Mouse (Mus musculus) myocyte (in vitro differentiated cells): ENCODE results near the gene Gm10964. TPM values are rescaled to one million over a fixed set of nuclear protein-coding genes. Genes with fewer than 3 reads are reported as not detected.

Experiments
- H3K27me3 ChIP-seq: one replicate; pipeline ENCODE4 v1.6.1; 2011; ENCODE audit not compliant: control insufficient read depth, insufficient read depth, insufficient read length
- H3K36me3 ChIP-seq: one replicate; pipeline ENCODE4 v1.6.1; 2011; ENCODE audit not compliant: control insufficient read depth, insufficient read depth
- H3K4me2 ChIP-seq: one replicate; pipeline ENCODE4 v1.6.1; 2011; ENCODE audit warnings: low read depth, control low read depth
- H3K4me3 ChIP-seq: one replicate; pipeline ENCODE4 v1.5.1; 2011; ENCODE audit warnings: mild to moderate bottlenecking, control low read depth, moderate library complexity
- H3K79me2 ChIP-seq: one replicate; pipeline ENCODE4 v1.6.1; 2011; ENCODE audit not compliant: control insufficient read depth, insufficient read depth
- H3ac ChIP-seq: one replicate; pipeline ENCODE4 v1.6.1; 2011; ENCODE audit not compliant: control insufficient read depth, insufficient read length
- CEBPB ChIP-seq: IDR thresholded peaks from 2 replicates; pipeline ENCODE4 v1.6.1; 2011; ENCODE audit warnings: mild to moderate bottlenecking, moderate library complexity; ENCODE audit not compliant: poor library complexity, insufficient read depth, severe bottlenecking
- E2F4 ChIP-seq: IDR thresholded peaks from one replicate; pipeline ENCODE4 v1.6.1; 2011; ENCODE audit warnings: mild to moderate bottlenecking, control low read depth, moderate library complexity; ENCODE audit not compliant: insufficient read depth
- MAX ChIP-seq: IDR thresholded peaks from one replicate; pipeline ENCODE4 v1.6.1; 2011; ENCODE audit warnings: low read depth, mild to moderate bottlenecking, control low read depth
- MYOD1 ChIP-seq, 3 experiments: IDR thresholded peaks; one replicate each; pipeline ENCODE4 v1.6.1; 2011; ENCODE audit warnings: control low read depth in 2 of 3, low read depth in 2 of 3, mild to moderate bottlenecking in 2 of 3, moderate library complexity in 1 of 3; ENCODE audit not compliant: insufficient read length in 2 of 3, control insufficient read depth in 1 of 3
- MYOG ChIP-seq, 3 experiments: IDR thresholded peaks; one replicate each; pipeline ENCODE4 v1.6.1; 2011; ENCODE audit warnings: control low read depth in 2 of 3, low read depth in 2 of 3, mild to moderate bottlenecking in 2 of 3; ENCODE audit not compliant: insufficient read length in 2 of 3, control insufficient read depth in 1 of 3, insufficient read depth in 1 of 3
- POLR2A ChIP-seq: IDR thresholded peaks from one replicate; pipeline ENCODE4 v1.6.1; 2011; ENCODE audit warnings: low read depth, mild to moderate bottlenecking, control low read depth, moderate library complexity; ENCODE audit not compliant: insufficient read length
- POLR2AphosphoS2 ChIP-seq: IDR thresholded peaks from one replicate; pipeline ENCODE4 v1.6.1; 2011; ENCODE audit warnings: low read depth, control low read depth; ENCODE audit not compliant: insufficient read length
- REST ChIP-seq: IDR thresholded peaks from one replicate; pipeline ENCODE4 v1.6.1; 2011; ENCODE audit warnings: mild to moderate bottlenecking, control low read depth, moderate library complexity; ENCODE audit not compliant: insufficient read depth, insufficient read length
- SRF ChIP-seq: IDR thresholded peaks from one replicate; pipeline ENCODE4 v1.6.1; 2011; ENCODE audit warnings: low read depth; ENCODE audit not compliant: control insufficient read depth, insufficient read length
- TCF12 ChIP-seq: IDR thresholded peaks from one replicate; pipeline ENCODE4 v1.6.1; 2011; ENCODE audit warnings: mild to moderate bottlenecking, control low read depth; ENCODE audit not compliant: poor library complexity, insufficient read depth, severe bottlenecking
- TCF3 ChIP-seq: IDR thresholded peaks from one replicate; pipeline ENCODE4 v1.6.1; 2011; ENCODE audit warnings: low read depth, control low read depth; ENCODE audit not compliant: insufficient read length
- USF1 ChIP-seq: IDR thresholded peaks from one replicate; pipeline ENCODE4 v1.6.1; 2011; ENCODE audit warnings: low read depth, mild to moderate bottlenecking, control low read depth, moderate library complexity
- polyA plus RNA-seq: library from polyadenylated mRNA; unstranded; fragments of >200 nt; fragmentation: generic; extraction: Trizol; gene quantifications from one replicate; pipeline ENCODE4 v1.2.1, GENCODE M21; 2012; ENCODE audit warnings: missing spikeins

The Gm10964 gene
- polyA plus RNA-seq, 1 experiment: not detected

GRCm38 (mm10) chr3:103705426-103705825 is 33.7 kb upstream of the Gm10964 start:
- Histone ChIP-seq H3K4me3 (no peak overlapping the region), H3K27me3 (no peaks in the 10 kb centered on the region), H3ac (no peak overlapping the region), H3K79me2 (no peaks in the 10 kb centered on the region), H3K4me2 (no peak overlapping the region), H3K36me3 (no peaks in the 10 kb centered on the region)
- TF ChIP-seq TCF12 (no peak), CEBPB (no peak)

DNA sequence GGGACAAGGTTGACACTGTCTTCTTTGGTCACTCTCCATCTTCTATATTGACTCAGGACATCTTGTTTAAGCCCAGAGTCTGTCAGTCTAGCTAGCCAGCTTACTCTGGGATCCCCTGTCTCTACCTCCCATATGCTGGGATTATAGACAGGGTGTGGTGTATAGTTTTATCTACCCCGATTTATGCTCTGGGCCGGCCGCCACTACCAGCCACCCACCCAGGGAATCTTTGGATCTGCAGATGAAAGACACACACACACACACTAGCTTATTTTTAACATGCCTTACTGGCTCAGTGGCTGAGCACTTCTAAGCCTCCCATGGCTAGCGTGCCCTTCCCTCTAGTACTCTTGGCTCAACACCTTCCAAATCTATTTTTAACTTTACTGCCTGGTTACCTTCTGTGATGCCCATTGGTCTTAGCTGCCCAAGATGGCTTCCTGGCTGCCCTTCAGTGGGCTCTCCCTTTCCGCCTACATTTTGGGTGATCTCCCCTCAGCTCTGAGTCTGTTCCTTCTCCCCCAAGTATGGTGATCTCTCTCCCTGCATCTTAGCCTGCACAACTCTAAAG is 29.6 kb upstream of the Gm10964 start:
- Histone ChIP-seq H3K4me2 (no peak overlapping the region), H3K27me3 (no peaks in the 10 kb centered on the region), H3K79me2 (no peaks in the 10 kb centered on the region), H3K36me3 (no peaks in the 10 kb centered on the region), H3K4me3 (no peak overlapping the region), H3ac (no peak overlapping the region)
- no peak for TF ChIP-seq TCF3
- TF ChIP-seq TCF12: no peak
- TF ChIP-seq CEBPB: no peak
- no peak for TF ChIP-seq USF1
- no peak for TF ChIP-seq POLR2A
- TF ChIP-seq MYOD1 (IDR thresholded peaks at IDR 0.05; ENCODE audit: control insufficient read depth in 1 of 3, insufficient read length in 2 of 3, low read depth in 2 of 3): no peak
- no peak for TF ChIP-seq MYOG (IDR thresholded peaks at IDR 0.05; ENCODE audit: control insufficient read depth in 1 of 3, insufficient read depth in 1 of 3, insufficient read length in 2 of 3, low read depth in 2 of 3)
- no peak for TF ChIP-seq MAX
- no peak for TF ChIP-seq SRF
- TF ChIP-seq E2F4: no peak
- TF ChIP-seq POLR2AphosphoS2: no peak
- no peak for TF ChIP-seq REST

- Histone ChIP-seq H3K79me2 (no peaks in the 10 kb centered on the region), H3K36me3 (no peaks in the 10 kb centered on the region)
- TF ChIP-seq REST (peak; percentile 76), MAX (peak; percentile 29), CEBPB (no peak)
Observed at GRCm38 (mm10) chr3:103712196-103712595, 27.0 kb upstream of the Gm10964 start.

DNA sequence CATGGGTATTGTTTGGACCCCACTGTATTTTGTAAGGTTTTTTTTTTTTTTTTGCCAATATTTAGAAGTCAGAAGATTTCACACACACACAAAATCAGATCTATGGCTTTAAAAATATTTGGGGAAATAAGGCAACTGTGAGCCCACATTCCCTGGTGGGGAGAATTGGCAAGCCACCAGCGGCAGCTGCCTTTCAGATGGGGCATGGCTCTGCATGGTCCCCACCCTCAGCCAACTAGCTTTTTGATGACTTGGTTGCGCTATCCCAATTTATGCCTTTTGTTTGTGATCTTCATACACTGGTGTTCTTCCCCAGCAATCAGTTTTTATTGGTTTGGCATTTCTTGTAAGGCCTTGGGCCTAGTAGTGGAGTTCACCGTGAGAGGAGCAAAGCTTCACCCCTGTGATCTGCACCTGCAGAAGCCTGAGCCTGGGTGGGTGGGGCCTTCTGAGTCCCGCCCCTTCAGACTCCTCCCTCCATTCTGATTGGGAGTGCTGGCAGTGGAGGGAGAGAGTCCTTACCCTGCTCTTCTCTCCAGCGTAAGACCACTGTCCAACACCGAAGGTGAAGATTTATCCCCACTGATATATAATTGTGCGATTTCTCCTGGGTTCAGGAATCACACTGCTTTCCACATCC is 24.8 kb upstream of the Gm10964 start:
- H3K79me2 ChIP-seq: no peaks in the 10 kb centered on the region
- H3K4me3 ChIP-seq: no peak overlapping the region
- H3K4me2 ChIP-seq: no peak overlapping the region
- no peak overlapping the region for H3ac ChIP-seq
- peak in 1 of 3 experiments; percentile 18 for TF ChIP-seq MYOD1 (IDR thresholded peaks at IDR 0.05; ENCODE audit: control insufficient read depth in 1 of 3, insufficient read length in 2 of 3, low read depth in 2 of 3)
- TF ChIP-seq TCF3: no peak
- H3K36me3 ChIP-seq: no peaks in the 10 kb centered on the region
- H3K27me3 ChIP-seq: no peaks in the 10 kb centered on the region

More at GRCm38 (mm10) chr3:103712196-103712595, 27.0 kb upstream of the Gm10964 start:
- no peak overlapping the region for H3ac ChIP-seq
- no peak overlapping the region for H3K4me3 ChIP-seq
- no peaks in the 10 kb centered on the region for H3K27me3 ChIP-seq
- H3K4me2 ChIP-seq: no peak overlapping the region

DNA sequence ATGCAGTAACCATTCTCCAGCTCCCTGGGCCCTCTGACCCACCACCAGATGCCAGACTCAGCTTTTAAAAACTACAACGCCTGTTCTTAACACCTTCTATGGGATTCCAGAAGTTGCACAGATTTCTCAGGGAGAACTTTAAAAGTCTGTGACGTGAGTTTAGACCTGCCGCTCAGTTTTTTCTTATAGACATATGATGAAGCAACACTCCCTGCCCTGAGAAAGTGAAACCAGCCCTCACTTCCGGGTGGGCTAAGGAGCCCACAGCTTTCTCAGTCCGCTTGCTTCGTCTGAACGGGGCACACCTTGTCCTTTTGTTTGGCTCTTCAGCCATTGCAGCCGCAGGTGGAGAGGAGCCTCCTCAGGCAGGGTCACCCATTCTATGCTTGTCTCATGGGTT is 24.2 kb upstream of the Gm10964 start:
- no peak overlapping the region for H3K4me3 ChIP-seq
- no peaks in the 10 kb centered on the region for H3K36me3 ChIP-seq
- H3ac ChIP-seq: no peak overlapping the region
- TF ChIP-seq POLR2A: no peak
- no peak for TF ChIP-seq SRF
- TF ChIP-seq REST: no peak
- TF ChIP-seq TCF3: no peak
- no peak for TF ChIP-seq CEBPB
- TF ChIP-seq E2F4: no peak
- TF ChIP-seq USF1: no peak
- no peak for TF ChIP-seq MYOD1 (IDR thresholded peaks at IDR 0.05; ENCODE audit: control insufficient read depth in 1 of 3, insufficient read length in 2 of 3, low read depth in 2 of 3)
- TF ChIP-seq POLR2AphosphoS2: no peak
- TF ChIP-seq MAX: no peak
- TF ChIP-seq MYOG (IDR thresholded peaks at IDR 0.05; ENCODE audit: control insufficient read depth in 1 of 3, insufficient read depth in 1 of 3, insufficient read length in 2 of 3, low read depth in 2 of 3): no peak
- TF ChIP-seq TCF12: no peak
- no peaks in the 10 kb centered on the region for H3K79me2 ChIP-seq
- H3K27me3 ChIP-seq: no peaks in the 10 kb centered on the region
- H3K4me2 ChIP-seq: no peak overlapping the region
